Mouse (Mus musculus): ENCODE data around the gene Spg20. TPM values are rescaled to one million over a fixed set of nuclear protein-coding genes. Genes with fewer than 3 reads are reported as not detected.

Gene Spg20
- polyA plus RNA-seq, 1 experiment from 2014 or later, result 38.9 TPM

GRCm38 (mm10) chr3:55131576-55132233 is 19.8 kb downstream of the Spg20 start:
- Histone ChIP-seq H3K4me1 (no peaks in the 10 kb centered on the region), H3K27me3 (no peaks in the 10 kb centered on the region), H3K27ac (no peak overlapping the region), H3K4me3 (replicated peaks) (no peak overlapping the region), H3K36me3 (replicated peaks) (peaks cover 81% of the 10 kb centered on the region), H3K9me3 (no peaks in the 10 kb centered on the region), H3K9ac (no peak overlapping the region), H3K4me2 (no peak overlapping the region)
- WGBS, result 95% methylated on average over 6 of the region's 6 CpGs
- ATAC-seq (ENCODE audit: low FRiP score), result no peak

GRCm38 (mm10) chr3:55137039-55137438 is 25.1 kb downstream of the Spg20 start, which contains the start of gene Ccdc169:
Ccdc169 (plus strand) TSS chr3:55137339.
- H3K9ac ChIP-seq, result no peak within 1 kb of the TSS
- H3K4me3 ChIP-seq (replicated peaks), result no peak within 1 kb of the TSS
- H3K36me3 ChIP-seq (replicated peaks), result peaks cover 42% of the 10 kb centered on the region
- no peaks in the 10 kb centered on the region for H3K27me3 ChIP-seq
- H3K4me1 ChIP-seq, result no peaks in the 10 kb centered on the region
- no peaks in the 10 kb centered on the region for H3K9me3 ChIP-seq
- no peak within 1 kb of the TSS for H3K27ac ChIP-seq
- H3K4me2 ChIP-seq, result no peak within 1 kb of the TSS
- ATAC-seq (ENCODE audit: low FRiP score), result no peak

- H3K36me3 ChIP-seq (replicated peaks), result peaks cover 24% of the 10 kb centered on the region
- ATAC-seq (ENCODE audit: low FRiP score), result no peak
- no peak overlapping the region for H3K9ac ChIP-seq
- H3K4me3 ChIP-seq (replicated peaks), result no peak overlapping the region
- H3K27ac ChIP-seq, result no peak overlapping the region
- no peaks in the 10 kb centered on the region for H3K27me3 ChIP-seq
- no peak overlapping the region for H3K4me2 ChIP-seq
- no peaks in the 10 kb centered on the region for H3K4me1 ChIP-seq
- 87% methylated on average over 12 of the region's 12 CpGs for WGBS
- no peaks in the 10 kb centered on the region for H3K9me3 ChIP-seq
Measured at GRCm38 (mm10) chr3:55139837-55140236, 27.9 kb downstream of the Spg20 start.

- ATAC-seq (ENCODE audit: low FRiP score), result no peak
- no peak overlapping the region for H3K4me2 ChIP-seq
- 92% methylated on average over 2 of the region's 2 CpGs for WGBS
Measured at GRCm38 (mm10) chr3:55141401-55141800, 29.5 kb downstream of the Spg20 start.

GRCm38 (mm10) chr3:55144916-55145315 is 33.0 kb downstream of the Spg20 start:
- no peaks in the 10 kb centered on the region for H3K36me3 ChIP-seq (replicated peaks)
- H3K9me3 ChIP-seq, result no peaks in the 10 kb centered on the region
- WGBS, result 74% methylated on average over 4 of the region's 4 CpGs
- no peak overlapping the region for H3K4me2 ChIP-seq
- no peak for ATAC-seq (ENCODE audit: low FRiP score)
- H3K9ac ChIP-seq, result no peak overlapping the region
- H3K4me3 ChIP-seq (replicated peaks), result no peak overlapping the region
- H3K4me1 ChIP-seq, result 0 out of 2 replicates have a peak, but pooled peaks cover 3% of the 10 kb centered on the region
- H3K27ac ChIP-seq, result no peak overlapping the region
- H3K27me3 ChIP-seq, result no peaks in the 10 kb centered on the region

More at GRCm38 (mm10) chr3:55141401-55141800, 29.5 kb downstream of the Spg20 start:
- peaks cover 13% of the 10 kb centered on the region for H3K36me3 ChIP-seq (replicated peaks)
- no peak overlapping the region for H3K9ac ChIP-seq
- H3K27ac ChIP-seq, result no peak overlapping the region
- H3K4me1 ChIP-seq, result no peaks in the 10 kb centered on the region
- no peaks in the 10 kb centered on the region for H3K9me3 ChIP-seq
- no peaks in the 10 kb centered on the region for H3K27me3 ChIP-seq
- H3K4me3 ChIP-seq (replicated peaks), result no peak overlapping the region

GRCm38 (mm10) chr3:55146441-55146840 is 34.5 kb downstream of the Spg20 start:
- H3K9me3 ChIP-seq, result no peaks in the 10 kb centered on the region
- H3K4me3 ChIP-seq (replicated peaks), result no peak overlapping the region
- H3K27ac ChIP-seq, result no peak overlapping the region
- H3K4me1 ChIP-seq, result 0 out of 2 replicates have a peak, but pooled peaks cover 3% of the 10 kb centered on the region
- no peaks in the 10 kb centered on the region for H3K27me3 ChIP-seq
- WGBS, result 77% methylated on average over 6 of the region's 6 CpGs
- no peak for ATAC-seq (ENCODE audit: low FRiP score)
- H3K36me3 ChIP-seq (replicated peaks), result no peaks in the 10 kb centered on the region
- H3K9ac ChIP-seq, result no peak overlapping the region
- H3K4me2 ChIP-seq, result no peak overlapping the region

GRCm38 (mm10) chr3:55147156-55147555 is 35.2 kb downstream of the Spg20 start:
- Histone ChIP-seq H3K27ac (no peak overlapping the region), H3K4me1 (0 out of 2 replicates have a peak, but pooled peaks cover 3% of the 10 kb centered on the region), H3K36me3 (replicated peaks) (no peaks in the 10 kb centered on the region), H3K9me3 (no peaks in the 10 kb centered on the region), H3K9ac (no peak overlapping the region), H3K4me3 (replicated peaks) (no peak overlapping the region), H3K27me3 (no peaks in the 10 kb centered on the region), H3K4me2 (no peak overlapping the region)
- no peak for ATAC-seq (ENCODE audit: low FRiP score)
- whole genome bisulfite sequencing, result 89% methylated on average over 2 of the region's 2 CpGs

- Histone ChIP-seq H3K9me3 (no peaks in the 10 kb centered on the region), H3K9ac (no peak overlapping the region), H3K4me3 (replicated peaks) (no peak overlapping the region), H3K4me1 (0 out of 2 replicates have a peak, but pooled peaks cover 3% of the 10 kb centered on the region), H3K36me3 (replicated peaks) (no peaks in the 10 kb centered on the region), H3K27me3 (no peaks in the 10 kb centered on the region), H3K4me2 (no peak overlapping the region), H3K27ac (no peak overlapping the region)
- 27% methylated on average over 3 of the region's 3 CpGs for WGBS
- ATAC-seq (ENCODE audit: low FRiP score), result no peak
Measured at GRCm38 (mm10) chr3:55148091-55148490, 36.2 kb downstream of the Spg20 start.

GRCm38 (mm10) chr3:55151656-55152433 is 39.9 kb downstream of the Spg20 start:
- WGBS, result 48% methylated on average over 7 of the region's 7 CpGs
- H3K36me3 ChIP-seq (replicated peaks), result no peaks in the 10 kb centered on the region
- no peaks in the 10 kb centered on the region for H3K9me3 ChIP-seq
- no peak overlapping the region for H3K4me2 ChIP-seq
- 0 out of 2 replicates have a peak, but pooled peaks cover 3% of the 10 kb centered on the region for H3K4me1 ChIP-seq
- H3K4me3 ChIP-seq (replicated peaks), result no peak overlapping the region
- H3K27ac ChIP-seq, result no peak overlapping the region
- 0 out of 2 replicates have a peak, but pooled peaks have one; percentile 39 for ATAC-seq (ENCODE audit: low FRiP score)
- no peak overlapping the region for H3K9ac ChIP-seq
- H3K27me3 ChIP-seq, result 0 out of 2 replicates have a peak, but pooled peaks cover 3% of the 10 kb centered on the region

- Histone ChIP-seq H3K9ac (no peak overlapping the region), H3K27ac (no peak overlapping the region), H3K9me3 (no peaks in the 10 kb centered on the region), H3K4me1 (0 out of 2 replicates have a peak, but pooled peaks cover 8% of the 10 kb centered on the region), H3K36me3 (replicated peaks) (no peaks in the 10 kb centered on the region), H3K4me3 (replicated peaks) (no peak overlapping the region), H3K4me2 (no peak overlapping the region), H3K27me3 (0 out of 2 replicates have a peak, but pooled peaks cover 3% of the 10 kb centered on the region)
- 61% methylated on average over 6 of the region's 6 CpGs for WGBS
- 0 out of 2 replicates have a peak, but pooled peaks have one; percentile 41 for ATAC-seq (ENCODE audit: low FRiP score)
Measured at GRCm38 (mm10) chr3:55152673-55153334, 40.9 kb downstream of the Spg20 start.

- H3K27ac ChIP-seq, result no peak overlapping the region
- H3K9me3 ChIP-seq, result no peaks in the 10 kb centered on the region
- H3K36me3 ChIP-seq (replicated peaks), result no peaks in the 10 kb centered on the region
- no peak for ATAC-seq (ENCODE audit: low FRiP score)
- H3K4me2 ChIP-seq, result no peak overlapping the region
- 0 out of 2 replicates have a peak, but pooled peaks cover 5% of the 10 kb centered on the region for H3K4me1 ChIP-seq
- 88% methylated on average over 7 of the region's 7 CpGs for WGBS
- 0 out of 2 replicates have a peak, but pooled peaks cover 3% of the 10 kb centered on the region for H3K27me3 ChIP-seq
- no peak overlapping the region for H3K4me3 ChIP-seq (replicated peaks)
- no peak overlapping the region for H3K9ac ChIP-seq
Measured at GRCm38 (mm10) chr3:55154163-55154562, 42.3 kb downstream of the Spg20 start.

GRCm38 (mm10) chr3:55157413-55157812 is 45.5 kb downstream of the Spg20 start:
- Histone ChIP-seq H3K4me2 (no peak overlapping the region), H3K9ac (no peak overlapping the region), H3K27ac (no peak overlapping the region), H3K4me1 (0 out of 2 replicates have a peak, but pooled peaks cover 5% of the 10 kb centered on the region), H3K27me3 (0 out of 2 replicates have a peak, but pooled peaks cover 3% of the 10 kb centered on the region), H3K4me3 (replicated peaks) (no peak overlapping the region), H3K36me3 (replicated peaks) (no peaks in the 10 kb centered on the region), H3K9me3 (no peaks in the 10 kb centered on the region)
- 64% methylated on average over 5 of the region's 5 CpGs for WGBS
- ATAC-seq (ENCODE audit: low FRiP score), result 0 out of 2 replicates have a peak, but pooled peaks have one; percentile 48
